Mouse (Mus musculus): ENCODE measurements around the gene Bmper.

The Bmper gene

DNA sequence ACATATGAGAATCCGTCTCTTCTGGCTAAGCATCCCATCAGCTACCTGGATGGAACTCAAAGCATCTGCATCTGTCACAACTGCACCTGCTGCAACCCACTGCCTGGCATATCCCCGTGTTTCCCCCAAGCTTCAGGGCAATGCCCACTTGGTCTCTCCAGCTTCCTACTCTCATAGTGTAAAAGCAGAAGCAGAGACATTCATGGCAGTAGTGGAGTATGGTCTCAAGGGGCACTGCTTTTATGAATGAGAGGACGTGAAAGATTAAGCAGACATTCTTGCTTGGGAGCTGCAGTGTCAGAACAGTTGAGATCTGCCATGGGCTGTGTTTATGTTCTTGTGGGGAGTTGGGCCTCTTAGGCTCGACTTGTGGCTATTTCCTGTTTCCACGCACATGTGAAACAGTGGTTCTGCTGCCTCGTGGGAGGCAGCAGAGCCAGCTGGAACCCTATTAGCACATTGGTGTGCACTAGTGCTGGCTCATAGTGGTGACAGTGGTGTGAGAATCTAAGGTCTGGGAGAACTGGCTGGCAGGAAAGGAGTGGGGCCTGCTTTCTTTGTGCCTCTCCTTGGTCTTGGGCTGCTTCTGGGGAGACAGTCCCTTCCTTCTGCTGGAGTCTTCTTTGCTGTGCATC is 12.6 kb downstream of the Bmper start:
- DNase-seq (ENCODE audit: low read depth): no peak

DNA sequence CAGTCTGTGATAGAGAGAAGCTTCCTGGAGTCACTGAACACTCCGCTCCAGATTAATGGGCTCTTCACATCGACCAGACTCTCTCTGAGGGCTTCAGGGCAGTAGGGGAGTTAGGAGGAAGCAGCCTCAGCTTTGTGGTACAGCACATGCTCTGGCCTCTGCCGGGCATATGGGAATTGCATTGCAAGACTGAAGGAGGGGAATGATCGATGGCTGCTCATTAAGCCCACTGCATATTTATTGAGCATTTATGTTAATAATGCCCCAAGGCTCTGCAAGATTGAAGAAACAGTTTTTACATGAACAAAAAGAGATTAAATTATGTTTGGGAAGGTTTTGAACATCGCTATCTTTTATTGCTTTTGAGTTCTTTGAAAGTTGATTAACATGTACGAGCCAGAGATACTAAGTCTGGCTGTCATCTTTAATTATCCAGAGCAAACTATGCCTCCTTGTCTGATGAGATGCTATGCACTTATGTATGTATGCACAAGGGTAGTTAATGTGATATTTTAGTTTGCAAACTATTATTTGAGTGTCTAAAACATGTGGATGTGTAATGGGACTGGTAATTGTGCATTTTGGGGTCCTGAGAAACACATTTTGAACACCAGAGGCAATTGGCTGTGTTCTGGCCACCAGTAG is 13.9 kb downstream of the Bmper start:
- no peak for DNase-seq (ENCODE audit: low read depth)

DNA sequence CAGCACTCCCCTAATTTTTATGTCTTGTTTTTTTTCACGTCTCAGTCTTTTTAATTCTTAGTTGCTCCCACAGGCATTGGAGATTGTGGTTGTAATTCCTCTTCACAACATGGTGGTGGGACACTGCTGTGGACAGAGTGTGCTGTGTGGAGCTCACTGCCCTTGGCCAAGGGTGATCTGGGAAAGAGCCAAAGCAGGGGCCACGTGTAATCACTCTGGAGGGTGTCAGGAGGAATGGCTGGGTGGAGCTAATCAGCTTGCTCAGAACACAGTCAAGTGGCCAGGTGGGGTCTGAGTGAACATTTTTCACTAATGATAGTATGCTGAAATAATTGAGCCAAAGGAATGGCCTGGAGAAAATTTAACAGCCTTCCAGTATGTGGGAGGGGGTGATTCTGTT is 16.1 kb downstream of the Bmper start:
- no peak for DNase-seq (ENCODE audit: low read depth)

DNA sequence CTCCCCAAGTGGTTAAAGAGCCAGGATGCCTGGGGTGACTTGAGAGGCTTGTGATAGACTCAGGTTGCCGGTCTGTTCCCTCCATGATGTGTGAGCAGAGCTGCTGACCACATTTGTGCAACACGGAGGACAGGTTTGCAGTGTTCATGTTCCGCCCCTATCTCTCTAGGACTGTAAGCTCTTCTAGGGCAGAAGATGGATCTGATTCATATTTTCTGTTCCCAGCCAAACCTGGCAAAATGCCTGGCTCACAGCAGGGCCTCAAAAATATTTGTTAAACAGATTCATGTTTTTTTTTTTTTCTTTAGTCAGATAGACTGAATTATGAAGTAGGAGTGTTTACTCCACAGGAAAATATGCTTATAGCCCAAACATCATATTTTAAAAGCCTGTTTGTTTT is 20.0 kb downstream of the Bmper start:
- no peak for DNase-seq (ENCODE audit: low read depth)

DNA sequence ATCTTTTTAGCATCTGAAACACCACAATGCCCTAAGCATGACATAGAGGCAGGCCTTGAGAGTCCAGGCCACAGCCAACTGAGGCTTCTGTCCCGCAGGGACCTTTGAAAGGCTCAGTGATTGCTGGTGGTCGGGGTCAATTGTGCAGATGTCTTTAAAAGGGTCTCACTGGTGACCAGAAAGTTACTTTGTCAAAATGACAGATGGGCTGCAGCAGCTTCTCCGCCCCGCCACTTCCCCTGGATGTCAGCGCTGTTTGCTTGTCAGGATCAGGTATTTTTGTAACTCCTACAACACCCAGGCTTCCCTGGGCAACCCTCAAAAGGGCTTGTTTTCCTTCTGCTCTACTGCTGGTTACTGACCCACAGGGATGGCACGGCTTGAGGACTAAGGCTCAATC is 21.0 kb downstream of the Bmper start:
- DNase-seq (ENCODE audit: low read depth): no peak

DNA sequence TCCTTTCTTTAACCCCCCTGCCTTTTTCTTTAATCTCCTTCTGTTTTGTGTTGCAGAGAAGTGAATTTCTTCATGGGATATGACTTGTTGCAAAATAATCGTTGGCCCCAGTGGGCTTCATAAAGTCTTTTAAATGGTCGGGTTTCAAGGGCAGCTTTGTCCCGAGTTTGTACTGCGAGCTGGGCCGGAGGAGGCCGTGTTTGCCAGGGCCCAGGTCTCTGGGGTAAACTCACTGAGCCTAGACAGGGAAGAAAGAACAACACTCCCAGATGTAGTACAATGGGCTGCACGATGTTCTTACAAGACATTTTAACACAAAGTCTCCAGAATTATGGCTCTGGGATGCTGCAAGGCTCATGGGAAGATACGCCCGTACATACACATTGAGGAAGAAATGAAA is 23.5 kb downstream of the Bmper start:
- DNase-seq (ENCODE audit: low read depth): no peak

DNA sequence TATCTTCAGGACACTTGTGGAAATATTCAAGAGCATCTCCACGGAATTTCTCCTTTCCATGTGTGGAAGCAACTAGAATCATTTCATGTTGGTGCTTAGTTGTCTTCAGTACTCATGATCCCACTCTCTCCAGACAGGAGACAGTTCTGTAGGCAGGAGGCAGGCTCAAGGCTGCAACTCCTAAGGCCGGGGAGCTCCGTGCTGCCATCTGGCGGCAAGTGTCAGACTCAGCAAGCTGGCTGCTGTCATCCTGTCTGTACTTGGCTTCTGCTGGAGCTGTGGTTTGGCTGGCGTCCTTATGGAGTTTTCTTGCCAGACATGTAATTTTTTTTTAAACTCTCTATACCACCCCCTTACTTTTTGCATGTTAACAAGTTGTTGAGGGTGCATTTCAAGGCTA is 27.1 kb downstream of the Bmper start:
- peak; percentile 58 for DNase-seq (ENCODE audit: low read depth)

- no peak for DNase-seq (ENCODE audit: low read depth)
These were observed 28.1 kb downstream of the Bmper start for GRCm38 (mm10) chr9:23251001-23251400.

GRCm38 (mm10) chr9:23253624-23254023 is 30.7 kb downstream of the Bmper start:
- DNase-seq (ENCODE audit: low read depth): no peak

- no peak for DNase-seq (ENCODE audit: low read depth)
These were observed 31.6 kb downstream of the Bmper start for GRCm38 (mm10) chr9:23254237-23255214.

GRCm38 (mm10) chr9:23255841-23256240 is 33.0 kb downstream of the Bmper start:
- no peak for DNase-seq (ENCODE audit: low read depth)

DNA sequence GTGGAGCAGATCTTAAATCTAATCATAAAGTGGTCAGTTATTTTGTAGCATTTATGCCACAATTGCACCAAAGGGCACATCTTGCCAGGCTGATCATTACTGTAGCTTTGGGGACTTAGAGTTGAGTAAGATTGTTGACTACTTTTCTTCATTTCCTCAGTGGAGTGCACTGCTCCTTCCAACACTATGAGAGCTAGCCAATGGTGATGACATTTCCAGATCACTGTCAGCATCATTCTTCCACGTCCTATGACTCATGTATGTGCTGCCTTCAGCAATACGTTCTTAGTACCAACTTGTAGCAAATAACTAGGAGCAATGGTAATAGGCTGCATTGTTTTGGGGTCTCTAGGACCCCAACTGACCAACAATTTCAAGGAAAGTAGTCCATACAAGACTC is 33.7 kb downstream of the Bmper start:
- DNase-seq (ENCODE audit: low read depth): no peak

DNA sequence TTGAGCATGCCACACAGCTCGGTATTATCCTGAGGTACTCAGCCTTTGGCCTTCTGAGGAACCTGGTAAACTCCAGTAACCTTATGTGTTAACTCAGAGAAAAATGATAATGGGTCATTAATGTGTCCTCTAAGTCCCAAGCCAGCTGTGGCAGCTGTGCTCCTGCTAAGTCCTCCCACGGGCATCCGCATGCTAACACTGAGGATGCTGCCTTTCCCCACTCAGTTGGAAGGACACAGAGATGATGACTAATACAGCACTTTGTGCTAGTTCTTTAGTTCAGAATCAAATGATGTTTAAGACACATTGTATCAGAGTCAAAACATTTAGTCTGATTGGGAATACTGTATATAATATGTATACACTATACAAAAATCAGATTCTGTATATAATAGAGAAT is 39.0 kb downstream of the Bmper start:
- DNase-seq (ENCODE audit: low read depth): no peak

GRCm38 (mm10) chr9:23262851-23263250 is 40.0 kb downstream of the Bmper start:
- no peak for DNase-seq (ENCODE audit: low read depth)

GRCm38 (mm10) chr9:23264471-23264870 is 41.6 kb downstream of the Bmper start:
- no peak for DNase-seq (ENCODE audit: low read depth)

DNA sequence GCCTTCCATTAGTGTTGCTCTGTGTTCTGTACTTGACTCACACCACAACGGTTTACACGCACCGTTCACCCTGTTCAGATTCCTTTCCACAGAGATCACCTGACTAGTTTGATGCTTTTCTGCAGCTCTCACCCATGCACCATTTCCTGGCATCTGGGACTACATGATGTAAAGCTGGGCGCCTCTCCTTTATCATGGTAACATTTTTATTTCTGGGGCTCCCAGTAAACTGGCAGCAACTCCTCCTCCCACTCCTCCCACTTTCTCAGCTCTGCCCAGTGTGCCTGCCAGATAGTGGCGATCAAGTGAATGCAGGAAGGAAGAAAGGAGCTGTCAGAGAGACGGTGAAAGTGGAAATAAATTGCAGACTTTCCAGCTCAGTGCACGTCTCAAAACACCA is 45.7 kb downstream of the Bmper start:
- DNase-seq (ENCODE audit: low read depth): no peak

GRCm38 (mm10) chr9:23269087-23269486 is 46.2 kb downstream of the Bmper start:
- no peak for DNase-seq (ENCODE audit: low read depth)

- DNase-seq (ENCODE audit: low read depth): no peak
These were observed 53.4 kb downstream of the Bmper start for GRCm38 (mm10) chr9:23276244-23276643.

- DNase-seq (ENCODE audit: low read depth): no peak
These were observed 62.1 kb downstream of the Bmper start for GRCm38 (mm10) chr9:23284940-23285460.

DNA sequence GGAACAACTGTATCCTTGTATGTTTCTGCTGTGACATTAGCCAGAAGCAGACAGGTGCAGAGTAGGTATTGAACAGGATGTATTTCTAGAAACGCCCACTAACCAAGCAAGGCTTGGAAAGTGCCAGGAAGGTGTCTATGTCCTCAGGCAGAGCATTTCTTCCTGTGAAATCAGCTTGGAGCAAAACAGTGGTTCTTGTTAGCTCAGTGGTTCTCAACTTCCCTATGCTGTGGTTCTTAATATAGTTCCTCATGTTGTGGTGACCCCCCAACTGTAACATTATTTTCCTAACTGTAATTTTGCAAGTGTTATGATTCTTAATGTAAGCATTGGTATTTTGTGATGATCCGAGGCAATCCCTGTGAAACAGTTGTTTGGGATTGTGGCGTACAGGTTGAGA is 70.7 kb downstream of the Bmper start:
- no peak for DNase-seq (ENCODE audit: low read depth)

GRCm38 (mm10) chr9:23295569-23295968 is 72.7 kb downstream of the Bmper start:
- no peak for DNase-seq (ENCODE audit: low read depth)

GRCm38 (mm10) chr9:23297491-23298170 is 74.8 kb downstream of the Bmper start:
- no peak for DNase-seq (ENCODE audit: low read depth)
